Mouse (Mus musculus): ENCODE data around the gene Elovl6.

Elovl6 gene

GRCm38 (mm10) chr3:129565458-129565857 is 33.3 kb downstream of the Elovl6 start:
- in situ Hi-C loops (cut with MboI; ENCODE audit: low sequenced_read_pairs): no loop called here

GRCm38 (mm10) chr3:129566013-129566412 is 33.9 kb downstream of the Elovl6 start:
- in situ Hi-C loops (cut with MboI; ENCODE audit: low sequenced_read_pairs): no loop called here

- in situ Hi-C loops (cut with MboI; ENCODE audit: low sequenced_read_pairs): no loop called here
Measured at GRCm38 (mm10) chr3:129566876-129567275, 34.7 kb downstream of the Elovl6 start.

GRCm38 (mm10) chr3:129568506-129568905 is 36.4 kb downstream of the Elovl6 start:
- in situ Hi-C loops (cut with MboI; ENCODE audit: low sequenced_read_pairs): no loop called here

GRCm38 (mm10) chr3:129570989-129571388 is 38.8 kb downstream of the Elovl6 start:
- in situ Hi-C loops (cut with MboI; ENCODE audit: low sequenced_read_pairs): no loop called here

GRCm38 (mm10) chr3:129571642-129572041 is 39.5 kb downstream of the Elovl6 start:
- in situ Hi-C loops (cut with MboI; ENCODE audit: low sequenced_read_pairs): no loop called here

GRCm38 (mm10) chr3:129572959-129573358 is 40.8 kb downstream of the Elovl6 start:
- in situ Hi-C loops (cut with MboI; ENCODE audit: low sequenced_read_pairs): no loop called here

GRCm38 (mm10) chr3:129573609-129574008 is 41.5 kb downstream of the Elovl6 start:
- in situ Hi-C loops (cut with MboI; ENCODE audit: low sequenced_read_pairs): no loop called here

- in situ Hi-C loops (cut with MboI; ENCODE audit: low sequenced_read_pairs): no loop called here
Measured at GRCm38 (mm10) chr3:129575086-129575485, 42.9 kb downstream of the Elovl6 start.

GRCm38 (mm10) chr3:129576522-129576921 is 44.4 kb downstream of the Elovl6 start:
- in situ Hi-C loops (cut with MboI; ENCODE audit: low sequenced_read_pairs): no loop called here

GRCm38 (mm10) chr3:129578741-129579475 is 46.8 kb downstream of the Elovl6 start:
- in situ Hi-C loops (cut with MboI; ENCODE audit: low sequenced_read_pairs): no loop called here

GRCm38 (mm10) chr3:129581024-129581423 is 48.9 kb downstream of the Elovl6 start:
- in situ Hi-C loops (cut with MboI; ENCODE audit: low sequenced_read_pairs): no loop called here

GRCm38 (mm10) chr3:129582449-129582848 is 50.3 kb downstream of the Elovl6 start:
- in situ Hi-C loops (cut with MboI; ENCODE audit: low sequenced_read_pairs): no loop called here

GRCm38 (mm10) chr3:129583290-129583689 is 51.1 kb downstream of the Elovl6 start:
- in situ Hi-C loops (cut with MboI; ENCODE audit: low sequenced_read_pairs): no loop called here

GRCm38 (mm10) chr3:129587916-129588315 is 55.8 kb downstream of the Elovl6 start:
- in situ Hi-C loops (cut with MboI; ENCODE audit: low sequenced_read_pairs): no loop called here

- in situ Hi-C loops (cut with MboI; ENCODE audit: low sequenced_read_pairs): no loop called here
Measured at GRCm38 (mm10) chr3:129588753-129589152, 56.6 kb downstream of the Elovl6 start.

GRCm38 (mm10) chr3:129589705-129590104 is 57.5 kb downstream of the Elovl6 start:
- in situ Hi-C loops (cut with MboI; ENCODE audit: low sequenced_read_pairs): no loop called here

- in situ Hi-C loops (cut with MboI; ENCODE audit: low sequenced_read_pairs): no loop called here
Measured at GRCm38 (mm10) chr3:129590548-129591226, 58.5 kb downstream of the Elovl6 start.

- in situ Hi-C loops (cut with MboI; ENCODE audit: low sequenced_read_pairs): no loop called here
Measured at GRCm38 (mm10) chr3:129591251-129591650, 59.1 kb downstream of the Elovl6 start.

- in situ Hi-C loops (cut with MboI; ENCODE audit: low sequenced_read_pairs): no loop called here
Measured at GRCm38 (mm10) chr3:129591761-129592160, 59.6 kb downstream of the Elovl6 start.

GRCm38 (mm10) chr3:129593001-129593400 is 60.8 kb downstream of the Elovl6 start:
- in situ Hi-C loops (cut with MboI; ENCODE audit: low sequenced_read_pairs): no loop called here

- in situ Hi-C loops (cut with MboI; ENCODE audit: low sequenced_read_pairs): no loop called here
Measured at GRCm38 (mm10) chr3:129593735-129594134, 61.6 kb downstream of the Elovl6 start.

Measured in CH12F3 (cell line).